Mouse (Mus musculus): ENCODE measurements around the gene Ddx55.

GRCm38 (mm10) chr5:124535016-124535415 lies 17.6 kb upstream of the Ddx55 start:
- TF ChIP-seq POLR2A (IDR thresholded peaks at IDR 0.05; ENCODE audit: borderline replicate concordance, extremely low read depth, insufficient read depth, insufficient read length, poor library complexity, severe bottlenecking), result no peak
- no peak for TF ChIP-seq CTCF (IDR thresholded peaks at IDR 0.05; ENCODE audit: borderline replicate concordance, extremely low read depth, insufficient read depth, insufficient read length)

Data from brain, embryonic 14.5 days (tissue).